Mouse (Mus musculus) cerebellum, adult 11-12 months (tissue): Measurements from ENCODE around the gene Gm572.

Experiments used
- DNase-seq: peaks from one replicate; pipeline ENCODE4 v3.0.0; 2022

Gm572 gene

DNA sequence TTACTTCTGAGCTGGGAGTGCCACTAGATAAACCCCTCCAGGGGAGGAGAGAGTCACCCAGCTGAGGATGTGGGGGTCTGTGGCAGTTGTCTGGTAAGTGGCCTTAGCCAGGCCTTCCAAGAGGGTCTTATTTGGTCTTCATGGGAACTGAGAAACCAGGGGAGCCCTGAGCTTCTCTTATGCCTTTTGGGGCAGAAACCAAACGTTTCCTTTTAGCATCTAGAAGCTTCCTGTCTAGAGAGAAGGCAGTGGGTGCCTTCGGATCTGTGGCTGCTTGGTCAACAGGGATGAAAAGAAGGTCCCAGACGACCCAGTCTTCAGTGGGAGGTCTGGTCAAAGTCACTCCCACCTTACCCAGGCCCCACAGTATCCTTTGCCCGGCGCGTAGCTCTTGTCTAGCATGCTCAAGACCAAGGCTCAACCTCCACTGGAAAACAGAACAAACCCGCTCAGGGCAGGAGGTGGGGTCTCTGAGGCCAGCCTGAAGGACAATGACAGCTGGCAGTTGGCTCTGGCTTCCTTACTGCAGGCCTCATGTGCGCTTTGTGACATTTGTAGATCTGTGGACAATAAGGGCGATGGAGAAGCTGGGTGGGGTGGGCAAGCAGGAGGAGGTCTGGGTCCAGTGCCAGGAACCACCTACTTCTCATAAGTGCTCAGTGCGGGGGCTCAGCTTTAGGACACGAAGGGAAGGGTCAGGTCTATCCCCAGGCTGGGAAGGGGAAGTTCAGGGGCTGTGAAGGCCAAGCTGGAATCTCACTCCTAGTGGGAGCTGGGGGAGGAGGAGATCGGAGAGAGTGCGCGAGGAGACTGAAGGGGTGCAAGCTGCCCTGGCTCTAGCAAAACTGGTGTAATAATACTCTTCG, at the start of gene Gm572:
Gm572 (plus strand) TSS at position 27 of the 866 bp plus-strand sequence.
- DNase-seq, result no peak

DNA sequence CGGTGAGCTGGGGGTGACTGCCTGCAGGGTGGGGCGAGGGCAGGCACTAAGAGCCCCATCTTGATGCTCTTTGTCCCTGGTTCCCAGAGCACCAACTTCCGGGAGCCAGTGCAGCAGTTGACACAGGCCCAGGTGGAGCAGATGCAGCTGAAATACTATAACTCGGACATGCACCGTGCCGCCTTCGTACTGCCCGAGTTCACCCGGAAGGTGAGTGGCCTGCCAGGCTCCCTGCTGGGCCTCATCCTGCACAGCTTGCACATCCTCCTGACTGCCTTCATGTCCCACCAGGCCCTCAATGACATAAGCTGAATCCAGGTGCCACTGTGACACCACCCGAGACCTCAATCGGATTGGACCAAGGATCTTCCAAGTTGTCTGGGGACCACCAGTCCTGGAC, 49.1 kb upstream of the Gm572 start:
- peak; percentile 64 for DNase-seq

DNA sequence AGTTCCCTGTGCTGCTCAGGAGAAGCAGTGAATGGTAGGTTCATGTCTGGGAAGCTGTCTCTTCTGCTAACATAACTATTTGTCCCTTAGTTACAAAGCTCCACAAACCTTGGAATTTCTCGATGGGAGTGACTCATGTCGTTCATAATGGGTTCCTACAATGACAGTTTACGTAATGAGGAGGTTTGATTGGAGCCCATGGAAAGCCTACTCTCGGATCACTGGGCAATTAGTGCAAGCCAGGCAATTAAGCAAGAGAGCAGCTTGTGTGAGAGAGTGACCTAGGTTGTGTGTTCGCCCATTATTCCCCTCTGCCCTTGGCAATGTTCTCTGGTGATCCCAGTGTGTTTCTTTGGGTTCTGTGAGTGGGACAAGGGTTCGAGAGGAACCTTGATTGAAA, 47.2 kb upstream of the Gm572 start:
- DNase-seq, result no peak

DNA sequence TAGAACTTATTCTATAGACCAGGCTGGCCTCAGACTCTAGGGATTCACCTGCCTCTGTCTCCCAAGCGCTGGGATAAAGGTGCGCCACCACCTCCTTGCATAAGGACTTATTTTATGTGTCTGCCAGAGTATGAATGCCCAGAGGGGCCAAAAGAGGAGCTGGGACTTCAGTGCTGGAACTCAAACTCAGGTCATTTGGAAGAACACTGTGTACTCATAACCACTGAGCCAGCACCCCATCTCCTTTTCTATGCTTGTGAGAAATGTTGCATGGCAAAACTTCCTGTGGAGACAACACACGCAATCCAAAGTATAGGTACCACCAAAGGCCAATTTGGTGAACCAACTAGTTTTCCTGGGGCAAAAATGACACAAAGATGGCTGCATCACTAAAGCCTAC, 46.4 kb upstream of the Gm572 start:
- no peak for DNase-seq

DNA sequence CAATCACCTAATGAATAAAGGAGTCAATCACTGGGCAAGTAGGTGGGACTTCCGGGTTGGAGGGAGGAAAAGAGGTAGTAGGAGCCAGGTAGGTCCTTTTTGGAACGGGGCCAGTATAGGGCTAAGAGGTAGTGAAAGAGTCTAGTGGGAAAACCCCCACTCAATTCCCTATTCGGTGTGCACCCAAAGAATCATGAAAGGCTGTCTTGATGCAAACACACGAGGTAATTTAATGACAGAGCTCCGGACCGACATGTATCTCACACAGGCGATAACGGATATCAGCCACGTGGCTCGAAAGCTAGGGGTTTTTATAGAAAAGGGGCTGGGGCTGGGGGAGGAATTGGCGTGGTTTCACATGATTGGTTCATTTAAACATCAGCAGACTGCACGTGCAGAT, 44.3 kb upstream of the Gm572 start:
- no peak for DNase-seq

DNA sequence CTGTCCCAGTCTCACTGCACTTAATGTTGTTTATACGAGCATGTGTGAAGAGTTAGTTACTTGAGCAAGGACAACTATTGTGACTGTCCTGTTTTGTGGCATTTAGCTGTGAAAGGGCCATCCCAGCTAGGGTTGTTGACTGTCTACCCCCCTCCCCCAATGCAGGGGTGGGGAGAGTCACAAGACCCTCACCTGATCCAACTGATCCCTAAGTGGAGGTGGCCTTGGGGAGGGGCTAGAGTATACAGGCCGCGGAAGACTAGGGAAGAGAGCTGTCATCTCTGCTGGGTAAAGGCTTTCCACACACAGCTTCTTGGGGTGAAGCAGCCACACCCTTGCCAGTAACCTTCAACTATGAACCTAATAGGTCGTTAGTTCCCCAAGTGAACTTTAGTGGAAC, 42.8 kb upstream of the Gm572 start:
- DNase-seq, result no peak

DNA sequence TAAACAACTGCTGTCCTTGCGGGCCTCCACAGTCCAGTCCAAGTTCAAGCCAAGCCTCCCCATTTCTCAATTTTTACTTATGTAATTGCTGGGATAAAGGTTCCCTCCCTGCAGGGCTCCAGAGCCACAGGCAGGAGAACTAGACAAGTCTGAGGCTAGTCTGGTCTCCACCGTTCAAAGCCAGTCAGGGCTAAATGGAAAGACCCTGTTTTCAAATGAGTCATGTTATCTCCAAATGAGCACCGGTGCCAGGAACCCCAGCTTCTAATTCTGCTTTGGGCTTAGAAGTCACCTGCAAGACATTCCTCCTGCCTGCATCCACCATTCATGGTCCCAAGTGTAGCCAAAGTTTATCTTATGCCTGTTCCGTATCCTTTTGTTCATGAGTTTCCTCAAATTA, 41.2 kb upstream of the Gm572 start:
- no peak for DNase-seq

DNA sequence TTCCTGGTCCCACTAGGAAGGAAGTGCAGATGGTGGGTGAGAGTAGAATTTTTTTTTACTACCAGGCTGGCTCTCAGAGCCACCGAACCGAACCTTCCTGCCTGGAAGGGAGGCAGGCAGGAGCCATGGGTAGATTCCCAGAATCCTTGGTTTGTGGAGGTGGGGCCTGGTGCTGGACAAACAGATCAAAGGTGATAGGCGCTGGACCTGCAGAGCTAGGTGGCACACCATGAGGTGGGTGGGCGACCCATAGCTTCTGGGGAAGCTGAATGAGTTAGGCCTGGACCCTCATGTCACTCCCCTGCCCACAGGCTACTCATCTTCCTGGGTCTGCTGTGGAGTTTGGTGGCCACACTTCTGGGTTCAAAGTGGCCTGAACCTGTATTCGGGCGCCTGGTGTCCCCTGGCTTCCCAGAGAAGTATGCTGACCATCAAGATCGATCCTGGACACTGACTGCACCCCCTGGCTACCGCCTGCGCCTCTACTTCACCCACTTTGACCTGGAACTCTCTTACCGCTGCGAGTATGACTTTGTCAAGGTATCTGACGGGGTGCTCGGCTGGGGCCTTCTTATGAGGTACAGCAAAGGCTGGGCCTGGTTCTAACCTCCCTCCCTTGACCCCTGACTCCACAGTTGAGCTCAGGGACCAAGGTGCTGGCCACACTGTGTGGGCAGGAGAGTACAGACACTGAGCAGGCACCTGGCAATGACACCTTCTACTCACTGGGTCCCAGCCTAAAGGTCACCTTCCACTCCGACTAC, 40.6 kb upstream of the Gm572 start, which contains the start of gene Masp2:
Masp2 (plus strand) TSS at position 198 of the 764 bp plus-strand sequence.
- no peak for DNase-seq

DNA sequence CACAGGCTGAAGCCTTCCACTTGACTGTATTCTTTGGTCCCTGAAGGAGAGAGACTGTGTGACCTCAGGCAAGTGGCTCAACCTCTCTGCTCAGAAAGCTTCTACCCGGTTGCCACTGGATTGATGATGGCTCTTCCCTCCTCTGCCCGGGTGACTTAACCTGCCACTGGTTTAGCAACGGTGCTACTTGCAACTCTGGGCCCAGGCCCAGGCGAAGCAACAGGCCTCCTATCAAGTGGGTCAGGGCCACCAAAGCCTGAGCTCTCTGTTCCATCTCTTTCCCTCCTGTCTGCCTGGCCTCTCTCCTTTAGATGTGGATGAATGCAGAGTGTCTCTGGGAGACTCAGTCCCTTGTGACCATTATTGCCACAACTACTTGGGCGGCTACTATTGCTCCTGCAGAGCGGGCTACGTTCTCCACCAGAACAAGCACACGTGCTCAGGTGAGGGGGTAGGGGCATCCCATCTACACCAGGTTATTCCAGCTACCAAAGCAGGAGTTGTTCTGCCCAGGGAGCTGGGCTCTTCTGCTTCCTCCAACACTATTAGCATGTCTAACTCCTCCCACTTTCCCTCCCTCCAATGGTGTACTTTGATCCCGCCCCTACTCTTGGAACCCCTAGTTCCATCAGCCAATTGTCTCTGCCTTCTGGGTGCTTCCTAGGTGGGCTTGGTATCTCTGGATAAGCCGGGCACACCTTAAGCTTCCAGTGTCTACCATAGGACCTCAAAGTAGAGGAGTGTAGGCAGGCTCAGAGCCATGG, 39.6 kb upstream of the Gm572 start:
- no peak for DNase-seq

DNA sequence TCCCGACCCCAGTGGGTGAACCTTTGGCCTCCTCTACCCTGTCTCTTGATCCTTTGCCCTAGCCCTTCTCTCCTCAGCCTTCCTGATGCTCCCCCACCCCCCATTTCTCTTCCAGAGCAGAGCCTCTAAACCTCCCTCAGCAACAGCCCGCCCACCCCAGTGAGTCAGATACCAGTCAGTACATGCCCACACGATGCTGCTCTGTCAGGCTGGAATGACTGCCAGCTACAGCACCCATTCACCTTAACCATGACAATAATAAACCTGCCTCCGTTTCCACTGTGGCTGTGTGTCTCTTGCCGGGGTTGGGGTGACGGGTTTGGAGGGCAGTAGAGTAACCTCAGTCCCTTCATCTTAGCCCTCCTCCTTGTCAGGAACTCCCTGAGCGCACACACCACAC, 39.0 kb upstream of the Gm572 start:
- no peak for DNase-seq

DNA sequence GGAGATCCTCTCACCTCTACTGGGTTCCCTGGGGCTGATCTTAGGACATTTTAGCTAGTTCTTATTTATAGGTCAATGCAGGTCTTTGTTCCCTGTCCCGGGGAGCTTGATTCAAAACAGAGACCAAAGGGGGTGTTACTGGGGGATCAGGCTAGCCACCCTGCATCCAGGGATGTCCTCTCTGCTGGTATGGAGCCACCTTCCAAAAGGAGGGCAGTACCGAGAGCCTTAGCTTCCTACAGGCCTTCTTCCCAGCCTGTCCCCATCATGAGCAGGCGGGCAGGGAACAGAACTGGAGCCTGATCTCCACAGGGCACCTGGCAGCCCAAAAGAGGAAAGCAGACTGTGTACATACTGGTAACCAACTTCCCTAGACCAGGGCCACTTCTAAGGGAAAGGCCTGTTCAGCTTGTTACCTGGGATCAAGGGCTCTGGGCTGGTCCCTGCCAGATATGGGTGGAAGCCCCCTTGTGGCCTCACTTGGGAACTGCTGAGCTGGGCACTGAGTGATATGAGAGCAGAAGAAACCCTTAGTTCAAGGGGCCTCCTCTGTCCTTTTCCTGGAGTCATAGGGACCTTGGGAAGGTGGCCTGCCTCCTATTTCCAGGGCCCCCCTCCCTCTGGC, 38.5 kb upstream of the Gm572 start:
- no peak for DNase-seq

DNA sequence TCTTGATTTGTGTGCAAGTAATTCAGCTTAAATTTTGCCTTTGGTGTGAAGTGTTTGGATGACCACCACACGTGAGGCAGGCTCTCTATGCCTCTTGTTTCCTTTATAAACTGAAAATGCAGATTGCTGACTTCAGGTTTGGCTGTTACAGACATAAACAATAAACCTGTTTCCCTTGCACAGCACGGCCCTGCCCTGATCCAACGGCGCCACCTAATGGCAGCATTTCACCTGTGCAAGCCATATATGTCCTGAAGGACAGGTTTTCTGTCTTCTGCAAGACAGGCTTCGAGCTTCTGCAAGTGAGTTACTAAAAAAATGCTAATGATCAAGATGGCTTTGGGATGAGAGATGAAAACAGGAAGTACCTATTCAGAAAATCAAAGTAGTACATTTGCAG, 35.4 kb upstream of the Gm572 start:
- DNase-seq, result peak; percentile 55

DNA sequence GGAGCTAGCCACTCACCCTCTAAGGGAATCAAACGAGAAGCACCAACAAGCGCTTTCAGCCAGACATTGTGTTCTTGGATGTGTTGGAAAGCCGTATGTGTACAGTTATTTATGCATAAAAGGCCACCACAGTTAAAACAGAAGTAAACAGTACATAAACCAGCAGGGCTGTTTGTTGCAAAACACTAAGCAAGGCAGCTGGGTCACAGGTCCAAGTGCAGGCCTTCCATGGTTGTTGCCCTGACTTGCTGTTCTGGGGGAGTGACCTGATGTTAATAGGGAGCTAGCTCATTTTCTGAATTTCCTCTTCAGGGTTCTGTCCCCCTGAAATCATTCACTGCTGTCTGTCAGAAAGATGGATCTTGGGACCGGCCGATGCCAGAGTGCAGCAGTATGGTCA, 33.3 kb upstream of the Gm572 start:
- no peak for DNase-seq

DNA sequence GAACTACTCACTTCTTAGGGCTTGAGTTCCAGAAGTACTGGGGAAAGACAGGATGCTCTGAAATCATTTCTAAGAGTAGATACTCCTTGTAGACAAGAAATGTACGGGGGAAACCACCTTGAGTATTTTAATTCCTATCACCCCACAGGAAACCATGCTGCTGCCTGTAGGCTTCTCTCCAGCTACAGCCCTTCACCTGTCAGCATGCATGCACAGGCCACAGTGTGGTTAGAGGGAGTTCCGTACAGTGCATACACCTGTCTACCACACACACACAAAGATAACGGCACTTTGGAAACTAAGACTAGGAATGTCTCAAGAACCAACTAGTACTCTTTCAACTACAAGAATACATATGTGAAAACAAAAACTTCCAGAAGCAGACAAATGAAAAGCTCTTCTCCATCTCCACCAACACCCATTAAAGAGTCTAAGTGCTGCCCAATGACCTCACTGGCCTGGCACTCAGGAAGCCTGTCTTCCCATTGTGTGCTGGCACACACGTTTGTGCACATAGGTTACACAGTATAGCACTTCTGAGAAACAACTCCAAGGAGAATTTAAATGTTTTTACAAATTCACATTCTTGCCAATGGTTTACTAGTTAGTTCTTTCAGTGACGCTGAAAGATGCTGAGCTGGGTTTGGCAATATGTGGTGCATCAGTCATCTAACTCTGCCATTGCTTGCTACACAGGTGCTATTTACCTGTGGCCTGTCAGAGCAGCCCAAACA, 32.3 kb upstream of the Gm572 start:
- no peak for DNase-seq

DNA sequence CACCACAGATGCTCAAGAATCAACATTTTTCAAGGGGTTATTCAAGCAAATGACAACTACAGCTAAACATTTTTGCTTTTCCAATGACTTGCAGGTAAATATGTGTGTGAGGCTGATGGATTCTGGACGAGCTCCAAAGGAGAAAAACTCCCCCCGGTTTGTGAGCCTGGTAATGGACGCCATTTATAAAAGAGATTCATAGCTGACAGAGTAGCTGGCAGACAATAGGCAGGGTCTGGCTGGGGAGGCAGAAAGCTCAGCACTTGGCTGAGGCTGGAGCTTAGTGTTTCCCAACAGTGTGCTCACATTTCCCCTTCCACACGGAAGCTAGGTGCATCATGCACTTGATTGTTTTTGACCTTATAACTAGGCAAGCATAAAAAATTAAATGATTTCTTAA, 30.6 kb upstream of the Gm572 start:
- DNase-seq, result no peak

DNA sequence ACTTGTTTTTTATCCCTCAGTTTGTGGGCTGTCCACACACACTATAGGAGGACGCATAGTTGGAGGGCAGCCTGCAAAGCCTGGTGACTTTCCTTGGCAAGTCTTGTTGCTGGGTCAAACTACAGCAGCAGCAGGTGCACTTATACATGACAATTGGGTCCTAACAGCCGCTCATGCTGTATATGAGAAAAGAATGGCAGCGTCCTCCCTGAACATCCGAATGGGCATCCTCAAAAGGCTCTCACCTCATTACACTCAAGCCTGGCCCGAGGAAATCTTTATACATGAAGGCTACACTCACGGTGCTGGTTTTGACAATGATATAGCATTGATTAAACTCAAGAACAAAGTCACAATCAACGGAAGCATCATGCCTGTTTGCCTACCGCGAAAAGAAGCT, 29.4 kb upstream of the Gm572 start:
- DNase-seq, result no peak

DNA sequence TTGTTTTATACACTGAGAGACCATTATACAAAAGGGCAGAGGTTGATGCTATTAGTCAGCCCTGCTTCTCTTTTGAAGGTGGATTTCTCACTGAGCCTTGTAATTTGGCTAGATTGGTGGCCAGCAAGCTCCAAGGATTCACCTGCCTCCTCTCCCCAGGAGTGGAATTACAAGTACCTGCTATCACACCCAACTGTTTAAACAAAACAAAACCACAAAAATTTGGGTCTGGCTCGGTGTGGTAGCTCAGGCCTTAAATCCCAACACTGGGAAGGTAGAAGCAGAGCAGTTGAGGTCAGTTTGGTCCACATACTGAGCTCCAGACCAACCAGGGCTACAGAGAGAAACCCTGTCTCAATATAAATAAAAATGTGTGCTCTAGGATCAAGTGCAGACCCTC, 23.3 kb upstream of the Gm572 start:
- DNase-seq, result no peak

DNA sequence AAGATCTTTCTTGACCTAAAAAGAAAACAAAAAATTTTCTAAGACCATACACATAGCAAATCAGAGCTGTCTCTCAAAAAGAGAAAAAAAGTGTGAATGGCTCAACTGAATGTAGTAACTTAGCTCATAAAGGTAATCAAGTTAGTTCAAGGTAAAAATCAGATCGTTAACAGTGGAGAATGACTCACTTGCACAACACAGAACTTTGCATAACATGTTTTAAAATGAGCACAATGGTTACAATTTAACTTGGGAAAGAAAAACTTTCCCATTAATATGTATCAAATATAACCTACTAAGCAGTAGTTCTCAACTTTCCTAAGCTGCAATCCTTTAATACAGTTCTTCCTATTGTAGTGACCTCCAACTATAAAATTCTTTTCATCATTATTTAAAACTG, 22.4 kb upstream of the Gm572 start:
- DNase-seq, result no peak

DNA sequence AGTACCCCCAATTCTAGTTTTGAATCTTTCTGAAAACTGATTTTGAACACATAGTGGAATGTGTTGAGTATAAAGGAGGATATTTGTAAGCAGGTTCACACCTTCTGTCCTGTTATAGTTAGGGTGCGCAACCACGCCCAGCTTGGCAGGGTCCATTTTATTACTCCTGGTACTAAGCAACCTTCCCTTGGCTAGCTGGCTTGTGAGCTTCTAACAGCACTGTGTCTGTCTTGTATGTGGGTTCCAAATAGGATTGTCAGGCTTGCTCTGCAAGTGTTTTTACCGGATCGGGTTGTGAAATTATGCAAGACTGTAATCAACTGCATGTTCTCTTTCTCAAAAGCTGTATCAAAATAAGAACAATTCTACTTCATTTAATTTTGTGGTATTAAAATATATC, 20.6 kb upstream of the Gm572 start:
- DNase-seq, result no peak

DNA sequence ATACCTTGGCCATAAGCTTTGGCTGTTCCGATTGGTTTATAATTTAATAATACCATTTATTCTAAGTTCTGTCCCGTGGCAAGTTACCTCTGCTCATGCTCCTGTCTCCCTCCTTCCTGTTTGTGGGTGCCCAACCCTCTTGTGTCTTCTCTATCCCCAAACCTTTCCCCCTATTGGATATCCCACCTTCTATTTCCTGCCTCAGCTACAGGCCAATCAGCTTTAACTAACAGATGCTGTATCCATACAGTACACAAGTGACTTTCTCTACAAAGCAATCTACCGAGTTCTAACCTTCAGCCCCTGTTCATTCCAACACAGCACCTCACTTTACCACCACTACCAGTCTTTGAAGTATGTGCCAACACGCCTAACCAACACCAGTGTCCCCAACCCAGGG, 19.5 kb upstream of the Gm572 start:
- no peak for DNase-seq

DNA sequence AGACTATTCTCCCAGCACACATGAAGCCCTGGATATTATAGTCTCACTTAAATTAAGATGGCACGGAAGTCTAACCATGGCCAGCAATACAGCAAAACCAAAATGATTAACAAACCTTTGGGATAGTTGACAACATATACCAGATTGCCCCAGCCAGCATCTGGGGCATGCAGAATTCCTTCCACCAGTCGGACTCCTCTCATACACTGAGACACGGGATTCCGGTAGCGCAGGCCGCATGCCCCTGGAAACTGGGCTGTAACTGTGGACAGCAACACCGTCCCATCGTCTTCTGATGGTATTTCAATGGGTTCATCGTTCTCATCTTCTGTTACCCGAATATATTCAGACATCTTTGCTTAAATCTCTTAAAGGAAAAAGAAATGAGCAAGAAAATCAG, 18.1 kb upstream of the Gm572 start:
- no peak for DNase-seq
